Mouse (Mus musculus) forebrain, embryonic 15.5 days (tissue): ENCODE measurements around the gene Pbld1. TPM values are rescaled to one million over a fixed set of nuclear protein-coding genes. Genes with fewer than 3 reads are reported as not detected.

ENCODE experiments used
- ATAC-seq: fragments of 200-750 bp; cut with Nextera tagmentation; replicated peaks from 2 replicates; pipeline ENCODE4 v1.8.0; 2017; ENCODE audit warnings: mild to moderate bottlenecking, moderate TSS enrichment, moderate library complexity
- H3K27ac ChIP-seq: fragments of 300-500 bp; sonication (generic); replicated peaks from 2 replicates; pipeline ENCODE4 v1.5.1; 2015; ENCODE audit warnings: mild to moderate bottlenecking, inconsistent platforms
- H3K27me3 ChIP-seq: fragments of 300-500 bp; sonication (generic); 2 replicates; pipeline ENCODE4 v1.6.1; 2015; ENCODE audit warnings: inconsistent platforms
- H3K36me3 ChIP-seq: fragments of 300-500 bp; sonication (generic); 2 replicates; pipeline ENCODE4 v1.6.1; 2015; ENCODE audit warnings: mild to moderate bottlenecking, inconsistent platforms
- H3K4me1 ChIP-seq: fragments of 300-500 bp; sonication (generic); 2 replicates; pipeline ENCODE4 v1.6.1; 2015; ENCODE audit warnings: inconsistent platforms
- H3K4me2 ChIP-seq: fragments of 300-500 bp; sonication (generic); replicated peaks from 2 replicates; pipeline ENCODE4 v1.6.1; 2015; ENCODE audit warnings: mild to moderate bottlenecking, inconsistent platforms
- H3K4me3 ChIP-seq: fragments of 300-500 bp; sonication (generic); 2 replicates; pipeline ENCODE4 v1.5.1; 2015; ENCODE audit warnings: mild to moderate bottlenecking, inconsistent platforms
- H3K9ac ChIP-seq: fragments of 300-500 bp; sonication (generic); replicated peaks from 2 replicates; pipeline ENCODE4 v1.6.1; 2015; ENCODE audit warnings: mild to moderate bottlenecking, inconsistent platforms
- H3K9me3 ChIP-seq: fragments of 300-500 bp; sonication (generic); 2 replicates; pipeline ENCODE4 v1.6.1; 2016; ENCODE audit warnings: inconsistent platforms
- WGBS: fragments of 180-500 bp; shearing (Covaris S2); methylation state at CpG from one replicate; pipeline ENCODE4 v1.1.7; 2015; ENCODE audit warnings: mixed read lengths; 5-methylcytosine and 5-hydroxymethylcytosine counted together
- polyA plus RNA-seq: library from polyadenylated mRNA; unstranded; fragments of >200 nt; fragmentation: Nextera tagmentation; extraction: Ambion mirVana; gene quantifications from 2 replicates; pipeline ENCODE4 v1.2.1, GENCODE M21; 2015

The Pbld1 gene
- polyA plus RNA-seq = 0.87 and 1.6 TPM in 2 replicates

DNA sequence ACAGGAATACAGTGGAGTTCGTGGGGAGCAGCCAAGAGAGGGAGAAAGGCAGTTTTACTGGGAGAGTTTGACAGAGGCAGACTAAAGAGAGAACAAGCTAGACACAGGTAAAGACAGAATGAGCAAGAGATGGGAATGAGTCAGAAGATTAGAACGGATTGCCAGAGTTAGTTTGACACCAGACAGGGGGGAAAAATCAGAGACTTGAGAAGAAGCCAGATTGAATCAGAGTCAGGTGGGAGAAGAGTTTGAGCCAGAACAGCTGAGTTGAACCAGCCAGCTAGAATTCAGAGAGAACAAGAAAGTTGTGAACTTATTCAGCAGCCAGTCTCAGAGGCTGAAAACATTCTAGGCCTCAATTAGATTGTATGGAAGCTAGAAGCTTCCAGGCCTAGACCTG is at the start of gene Pbld1:
Gene Pbld1 (plus strand): TSS at position 301 of the 400 bp plus-strand sequence.
- no peaks in the 10 kb centered on the region for H3K36me3 ChIP-seq
- H3K9me3 ChIP-seq = no peaks in the 10 kb centered on the region
- H3K4me1 ChIP-seq = 0 out of 2 replicates have a peak, but pooled peaks cover 3% of the 10 kb centered on the region
- ATAC-seq = no peak
- H3K27me3 ChIP-seq = no peaks in the 10 kb centered on the region
- no peak within 1 kb of the TSS for H3K4me3 ChIP-seq
- no peak within 1 kb of the TSS for H3K27ac ChIP-seq
- no peak within 1 kb of the TSS for H3K4me2 ChIP-seq
- WGBS = 87% methylated on average over 2 of the region's 2 CpGs
- H3K9ac ChIP-seq = no peak within 1 kb of the TSS

DNA sequence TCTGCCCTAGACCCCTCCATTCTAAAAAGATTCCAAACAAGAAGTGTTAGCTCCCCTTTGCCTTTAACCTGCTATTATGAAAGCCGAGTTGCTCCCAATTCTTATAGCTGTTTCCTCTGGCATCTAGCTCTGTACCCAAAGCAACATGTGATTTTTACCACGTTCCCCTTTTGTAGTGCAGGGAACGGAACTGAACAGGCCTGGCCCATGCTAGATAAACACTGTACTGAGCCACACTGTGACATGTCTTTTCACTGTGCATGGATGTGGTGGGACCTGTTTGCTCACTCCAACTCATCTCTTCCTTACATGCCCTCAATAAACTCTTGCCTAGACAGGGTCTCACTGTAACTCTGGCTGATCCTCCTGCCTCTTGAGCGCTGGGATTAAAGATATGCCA is 49.7 kb upstream of the Pbld1 start:
- no peak for ATAC-seq
- no peak overlapping the region for H3K4me3 ChIP-seq
- WGBS = 82% methylated on average over 4 of the region's 4 CpGs
- H3K4me1 ChIP-seq = no peaks in the 10 kb centered on the region
- H3K36me3 ChIP-seq = peaks cover 89% of the 10 kb centered on the region
- no peak overlapping the region for H3K4me2 ChIP-seq
- no peaks in the 10 kb centered on the region for H3K27me3 ChIP-seq
- H3K9me3 ChIP-seq = no peaks in the 10 kb centered on the region
- no peak overlapping the region for H3K9ac ChIP-seq
- H3K27ac ChIP-seq = no peak overlapping the region

GRCm38 (mm10) chr10:63011556-63011955 is 48.4 kb upstream of the Pbld1 start:
- peaks cover 93% of the 10 kb centered on the region for H3K36me3 ChIP-seq
- no peak overlapping the region for H3K4me3 ChIP-seq
- ATAC-seq = no peak

DNA sequence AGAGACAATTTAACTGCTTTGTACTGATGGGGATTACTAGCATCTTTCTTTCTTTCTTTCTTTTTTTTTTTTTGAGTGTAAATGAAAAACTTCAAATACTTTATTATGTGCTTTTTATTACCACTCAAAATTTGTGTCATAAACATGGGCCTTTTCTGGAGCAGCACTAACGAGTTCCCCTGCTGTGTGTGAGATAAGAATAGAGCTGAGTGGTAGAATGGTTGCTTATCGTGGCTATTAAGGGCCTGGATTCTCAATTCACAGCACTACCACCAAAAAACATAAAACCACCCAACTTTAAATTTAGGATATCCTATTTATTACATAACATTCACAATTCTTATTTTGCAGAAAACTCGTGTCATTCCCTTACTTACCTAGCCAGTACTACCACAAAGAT is 46.5 kb upstream of the Pbld1 start:
- peaks cover 88% of the 10 kb centered on the region for H3K36me3 ChIP-seq
- ATAC-seq = no peak

More at GRCm38 (mm10) chr10:63011556-63011955, 48.4 kb upstream of the Pbld1 start:
- Histone ChIP-seq H3K9ac (no peak overlapping the region), H3K9me3 (no peaks in the 10 kb centered on the region), H3K27me3 (no peaks in the 10 kb centered on the region), H3K4me1 (no peaks in the 10 kb centered on the region), H3K4me2 (no peak overlapping the region), H3K27ac (no peak overlapping the region)
- WGBS = 88% methylated on average over 6 of the region's 6 CpGs

GRCm38 (mm10) chr10:63014168-63014567 is 45.8 kb upstream of the Pbld1 start:
- 82% methylated on average over 9 of the region's 9 CpGs for WGBS
- ATAC-seq = no peak
- no peak overlapping the region for H3K4me3 ChIP-seq
- peaks cover 83% of the 10 kb centered on the region for H3K36me3 ChIP-seq
- H3K9ac ChIP-seq = no peak overlapping the region
- H3K27me3 ChIP-seq = no peaks in the 10 kb centered on the region
- peaks cover 10% of the 10 kb centered on the region for H3K4me1 ChIP-seq
- no peaks in the 10 kb centered on the region for H3K9me3 ChIP-seq
- H3K4me2 ChIP-seq = no peak overlapping the region
- no peak overlapping the region for H3K27ac ChIP-seq

More for the DNA sequence above, 46.5 kb upstream of the Pbld1 start:
- WGBS = 64% methylated on average over 3 of the region's 3 CpGs
- Histone ChIP-seq H3K27ac (no peak overlapping the region), H3K4me1 (peaks cover 4% of the 10 kb centered on the region), H3K9ac (no peak overlapping the region), H3K4me2 (no peak overlapping the region), H3K4me3 (no peak overlapping the region), H3K27me3 (no peaks in the 10 kb centered on the region), H3K9me3 (no peaks in the 10 kb centered on the region)

- Histone ChIP-seq H3K27me3 (no peaks in the 10 kb centered on the region), H3K4me3 (no peak overlapping the region), H3K36me3 (peaks cover 35% of the 10 kb centered on the region), H3K27ac (no peak overlapping the region), H3K4me2 (no peak overlapping the region), H3K9me3 (no peaks in the 10 kb centered on the region), H3K4me1 (peaks cover 42% of the 10 kb centered on the region), H3K9ac (no peak overlapping the region)
- 79% methylated on average over 6 of the region's 6 CpGs for WGBS
- no peak for ATAC-seq
Observed at GRCm38 (mm10) chr10:63019304-63019703, 40.7 kb upstream of the Pbld1 start.

DNA sequence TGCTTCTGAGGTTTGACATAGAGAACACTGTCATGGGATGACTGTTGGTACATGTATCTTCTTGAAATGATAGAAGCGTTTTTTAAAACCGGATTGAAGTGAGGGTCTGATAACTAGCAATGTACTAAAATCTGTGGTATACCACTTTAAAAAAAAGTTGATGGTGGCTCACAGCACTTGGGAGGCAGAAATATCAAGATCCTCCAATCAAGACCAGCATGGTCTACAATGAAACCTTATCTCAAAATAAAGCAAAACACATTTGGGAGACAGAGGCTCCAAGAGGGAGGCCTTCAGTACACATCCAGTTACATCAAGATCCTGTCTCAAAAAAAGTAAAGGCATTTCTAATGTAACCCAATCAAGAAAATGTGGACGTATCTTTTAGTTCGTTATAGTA is 38.3 kb upstream of the Pbld1 start:
- H3K4me1 ChIP-seq = peaks cover 60% of the 10 kb centered on the region
- H3K36me3 ChIP-seq = peaks cover 12% of the 10 kb centered on the region

DNA sequence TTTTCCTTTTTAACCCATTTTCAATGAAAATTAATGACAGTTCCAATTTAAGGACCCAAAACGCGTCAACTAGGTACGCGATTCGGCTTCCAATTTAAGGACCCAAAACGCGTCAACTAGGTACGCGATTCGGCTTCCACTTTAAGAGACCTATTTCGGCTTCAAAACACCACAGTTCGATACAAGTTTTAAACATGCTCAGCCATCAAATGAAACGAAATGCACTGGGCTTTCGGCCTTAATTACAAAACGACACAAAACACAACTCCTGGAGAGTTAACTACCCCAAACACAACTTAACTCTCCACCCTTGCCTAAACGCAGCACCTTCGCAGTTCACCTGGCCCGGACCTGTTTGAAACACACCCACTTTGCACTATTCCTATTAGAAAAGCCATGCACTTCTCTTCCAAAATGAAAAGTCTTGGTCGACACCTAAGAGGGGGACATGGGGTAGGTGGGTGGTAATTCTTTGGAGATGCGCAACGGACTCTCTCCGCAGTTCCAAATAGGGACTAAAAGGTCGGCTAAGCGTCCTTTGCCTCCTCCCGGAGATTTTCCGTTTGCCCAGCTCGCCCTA is 37.3 kb upstream of the Pbld1 start:
- Histone ChIP-seq H3K4me3 (peak overlapping the region; percentile 85), H3K4me1 (peaks cover 68% of the 10 kb centered on the region), H3K36me3 (peaks cover 4% of the 10 kb centered on the region), H3K4me2 (peak overlapping the region; percentile 83), H3K27ac (peak overlapping the region; percentile 100), H3K9ac (peak overlapping the region; percentile 99), H3K27me3 (no peaks in the 10 kb centered on the region), H3K9me3 (no peaks in the 10 kb centered on the region)
- under 1% methylated on average over 27 of the region's 27 CpGs for WGBS
- no peak for ATAC-seq

More for the DNA sequence above, 38.3 kb upstream of the Pbld1 start:
- Histone ChIP-seq H3K4me2 (peak overlapping the region; percentile 83), H3K9me3 (no peaks in the 10 kb centered on the region), H3K27me3 (no peaks in the 10 kb centered on the region), H3K9ac (peak overlapping the region; percentile 99), H3K4me3 (peak overlapping the region; percentile 85), H3K27ac (peak overlapping the region; percentile 100; the same call in 1 of the 2 replicates)
- 28% methylated on average over 4 of the region's 4 CpGs for WGBS
- ATAC-seq = no peak

DNA sequence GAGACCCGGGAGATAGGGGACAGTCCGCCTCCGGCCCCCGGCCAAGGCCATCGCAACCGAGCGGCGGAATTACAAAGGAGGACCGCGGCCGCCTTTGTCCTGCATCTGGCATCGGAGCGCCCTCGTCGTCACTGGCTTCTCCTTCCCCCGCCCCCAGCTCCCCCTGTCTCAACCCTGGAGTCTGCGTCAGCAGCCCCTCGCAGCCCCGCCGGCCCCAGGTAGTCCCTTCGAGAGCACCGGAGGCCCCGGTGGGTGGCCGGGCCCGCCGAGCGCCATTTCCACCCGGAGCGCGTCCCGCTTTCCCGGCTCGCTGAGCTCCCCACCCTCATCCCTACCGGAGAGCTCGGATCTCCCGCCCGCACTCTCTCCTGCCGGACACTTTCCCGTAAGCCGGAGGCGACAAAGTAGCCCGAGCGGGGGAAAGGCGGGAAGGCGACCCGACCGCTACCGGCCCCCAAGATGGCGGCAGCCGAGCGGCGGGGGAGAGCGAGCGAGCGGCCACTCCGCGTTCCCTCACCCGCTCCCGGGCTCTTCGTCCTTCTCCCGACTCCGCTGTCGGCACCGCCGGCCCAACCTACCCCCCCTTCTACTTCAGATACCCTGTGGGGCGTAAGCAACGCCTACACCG is 36.7 kb upstream of the Pbld1 start:
- ATAC-seq = peak; percentile 34
- Histone ChIP-seq H3K36me3 (no peaks in the 10 kb centered on the region), H3K4me1 (peaks cover 65% of the 10 kb centered on the region), H3K9me3 (no peaks in the 10 kb centered on the region), H3K27ac (peak overlapping the region; percentile 100), H3K27me3 (no peaks in the 10 kb centered on the region), H3K9ac (peak overlapping the region; percentile 99), H3K4me2 (peak overlapping the region; percentile 83), H3K4me3 (peak overlapping the region; percentile 85)
- under 1% methylated on average over 68 of the region's 68 CpGs for WGBS

GRCm38 (mm10) chr10:63023749-63024579 is 36.0 kb upstream of the Pbld1 start, which contains the start of the genes Hnrnph3 and Pbld2:
Hnrnph3 (minus strand) TSS chr10:63024217.
Pbld2 (plus strand) TSS chr10:63024315.
- ATAC-seq = peak; percentile 94
- no peaks in the 10 kb centered on the region for H3K27me3 ChIP-seq
- no peaks in the 10 kb centered on the region for H3K9me3 ChIP-seq
- peak within 1 kb of the TSS; percentile 100 for H3K27ac ChIP-seq
- peak within 1 kb of the TSS; percentile 99 for H3K9ac ChIP-seq
- peaks cover 59% of the 10 kb centered on the region for H3K4me1 ChIP-seq
- H3K4me2 ChIP-seq = peak within 1 kb of the TSS; percentile 83
- no peaks in the 10 kb centered on the region for H3K36me3 ChIP-seq
- peak within 1 kb of the TSS; percentile 85 for H3K4me3 ChIP-seq
- WGBS = under 1% methylated on average over 51 of the region's 69 CpGs

- peak overlapping the region; percentile 59 for H3K4me2 ChIP-seq
- peak; percentile 18 for ATAC-seq
- H3K36me3 ChIP-seq = no peaks in the 10 kb centered on the region
- H3K9me3 ChIP-seq = no peaks in the 10 kb centered on the region
- H3K27ac ChIP-seq = peak overlapping the region; percentile 100
- H3K4me3 ChIP-seq = peak overlapping the region; percentile 85
- H3K4me1 ChIP-seq = peaks cover 54% of the 10 kb centered on the region
- under 1% methylated on average over 8 of the region's 8 CpGs for WGBS
- no peaks in the 10 kb centered on the region for H3K27me3 ChIP-seq
- H3K9ac ChIP-seq = peak overlapping the region; percentile 99
Observed at GRCm38 (mm10) chr10:63024580-63024910, 35.4 kb upstream of the Pbld1 start.

DNA sequence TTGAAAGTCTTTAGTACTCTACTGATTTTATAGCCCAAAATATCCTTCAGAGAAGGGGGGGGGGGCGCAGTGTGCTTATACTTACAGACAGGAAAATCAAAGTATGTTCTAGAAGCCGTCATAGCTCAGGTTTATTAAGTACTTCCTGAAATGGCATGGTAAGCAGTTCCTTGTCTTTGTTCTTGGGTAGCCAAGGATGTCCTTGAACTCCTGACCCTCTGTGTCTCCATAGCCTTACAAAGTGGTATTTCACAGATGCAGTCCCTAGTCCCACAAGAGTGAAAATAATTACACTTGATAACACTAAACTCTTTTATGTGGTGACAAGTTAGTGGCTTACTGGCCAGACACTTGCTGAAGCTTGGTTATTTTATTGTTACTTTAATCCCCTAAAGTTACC is 34.9 kb upstream of the Pbld1 start:
- ATAC-seq = no peak
- 14% methylated on average over 2 of the region's 2 CpGs for WGBS
- Histone ChIP-seq H3K36me3 (no peaks in the 10 kb centered on the region), H3K4me2 (peak overlapping the region; percentile 59), H3K4me1 (peaks cover 49% of the 10 kb centered on the region), H3K9ac (peak overlapping the region; percentile 99), H3K27ac (peak overlapping the region; percentile 100), H3K27me3 (no peaks in the 10 kb centered on the region), H3K4me3 (peak overlapping the region; percentile 85), H3K9me3 (no peaks in the 10 kb centered on the region)
